Mouse (Mus musculus): ENCODE measurements around the gene Npr3. TPM values are rescaled to one million over a fixed set of nuclear protein-coding genes. Genes with fewer than 3 reads are reported as not detected.

Npr3 gene
- not detected for total RNA-seq (2023)

GRCm38 (mm10) chr15:11906571-11907531 lies at the start of gene Npr3:
TSS of gene Npr3 (minus strand) at chr15:11907287.

Other genes starting within 250 kb of the Npr3 start
- 100 to 1,000 TPM; 158 to 166 TPM for gene Sub1, start 89.7 kb upstream of the Npr3 start, total RNA-seq (2023)
- gene Zfr, start 210.5 kb upstream of the Npr3 start, total RNA-seq (2023) = 10 to 100 TPM; 70.8 to 71.6 TPM